Mouse (Mus musculus) G1E (cell line): Measurements from ENCODE around the gene Vps36.

Experiments
- CTCF ChIP-seq: IDR thresholded peaks from 2 replicates; pipeline ENCODE4 v1.5.1; 2012; ENCODE audit warnings: low read depth, low read length, inconsistent platforms, mixed read lengths
- GATA1 ChIP-seq: IDR thresholded peaks from 2 replicates; pipeline ENCODE4 v1.6.1; 2012; ENCODE audit warnings: borderline replicate concordance, low read length, inconsistent platforms, mixed read lengths

DNA sequence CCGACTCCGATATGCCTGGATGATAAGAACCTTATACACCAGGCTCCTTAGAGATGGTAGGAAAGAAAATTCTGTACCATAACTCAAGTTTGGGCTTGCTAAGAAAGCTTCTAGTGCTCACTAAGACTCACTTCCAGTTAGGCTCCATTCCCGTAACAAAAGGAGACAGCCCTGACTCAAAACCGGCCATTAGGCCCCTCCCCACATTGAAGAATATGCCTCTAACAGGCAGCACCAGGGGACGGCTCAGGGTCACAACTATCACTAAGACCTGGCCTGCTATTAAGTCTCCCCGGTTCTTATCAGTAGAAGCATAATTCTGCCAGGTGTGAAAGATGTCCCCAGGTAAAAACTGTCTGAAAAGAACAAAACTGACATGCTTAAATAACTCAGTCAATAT, 46.8 kb upstream of the Vps36 start:
- TF ChIP-seq CTCF = no peak
- TF ChIP-seq GATA1 = no peak
